Mouse (Mus musculus) liver, postnatal 0 days (tissue): ENCODE measurements at regions not wholly inside any gene's neighbourhood (a gene's known extent, or its start where the extent isn't known, plus 50 kb on each side); places are given as distances from the start of the nearest gene placed in this dataset.

Source experiments
- CTCF ChIP-seq: sonication (generic); IDR thresholded peaks from 2 replicates; pipeline ENCODE4 v1.5.1; 2016; ENCODE audit warnings: antibody characterized with exemption, low read depth
- EP300 ChIP-seq: IDR thresholded peaks from 2 replicates; pipeline ENCODE4 v1.6.1; 2016; ENCODE audit warnings: antibody characterized with exemption, low read depth, mild to moderate bottlenecking

- TF ChIP-seq CTCF (no peak), EP300 (no peak)
These were observed 562.1 kb downstream of the Plcl1 start for GRCm38 (mm10) chr1:55967869-55968268.
